Mouse (Mus musculus) neutrophil, adult 83 days (primary cell): ENCODE measurements around the gene Lysmd2. TPM values are rescaled to one million over a fixed set of nuclear protein-coding genes. Genes with fewer than 3 reads are reported as not detected.

ENCODE experiments used
- total RNA-seq, 2 experiments: library from RNA; stranded (reverse); gene quantifications; one replicate each; pipeline ENCODE4 v1.2.4; 2023

The Lysmd2 gene
- total RNA-seq, result not detected

GRCm38 (mm10) chr9:75625556-75626307 is at the start of gene Lysmd2:
TSS of gene Lysmd2 (plus strand) at chr9:75625741.

DNA sequence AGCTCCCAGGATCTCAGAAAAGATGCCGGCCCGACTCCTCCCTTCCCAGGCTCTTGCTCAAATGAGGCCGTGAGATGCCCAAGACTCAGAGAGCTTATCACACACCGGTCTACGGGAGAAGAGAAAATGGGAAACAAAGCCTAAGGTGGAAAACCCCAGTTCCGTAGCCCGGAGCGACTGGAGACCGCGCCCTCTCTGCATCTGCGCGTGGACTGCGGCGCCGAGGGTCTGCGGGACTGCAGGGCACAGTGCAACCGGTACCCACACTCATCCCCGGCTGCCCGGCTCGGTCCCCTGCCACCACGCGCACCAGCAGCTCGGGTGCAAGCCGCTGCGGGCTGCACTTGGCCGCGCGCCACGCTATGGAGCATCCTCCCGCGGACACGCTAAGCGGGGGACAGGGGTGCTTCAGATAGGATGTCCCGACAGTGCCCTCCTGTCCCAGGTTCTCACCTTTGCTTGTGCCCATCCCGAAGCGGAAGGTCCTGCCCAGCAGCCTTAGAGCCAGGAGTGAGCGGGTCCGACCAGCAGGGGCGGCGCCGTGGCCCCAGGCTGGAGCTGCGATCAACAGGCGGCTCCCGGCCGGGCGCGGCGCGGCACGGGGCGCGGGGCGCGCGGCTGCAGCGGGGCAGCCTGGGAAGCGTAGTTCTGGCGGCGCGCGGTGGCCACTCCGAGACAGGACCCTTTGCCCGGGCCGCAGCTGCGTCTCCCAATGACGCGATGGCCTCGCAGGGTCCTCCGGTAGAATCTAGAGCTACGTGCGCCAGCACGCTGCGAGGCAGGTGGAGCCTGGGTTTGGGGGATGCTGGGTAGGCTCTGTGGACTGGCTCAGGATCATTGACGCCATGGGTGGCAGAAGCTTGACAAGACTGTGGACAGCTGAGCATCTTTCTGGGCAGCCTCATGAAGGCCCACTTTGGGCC is 14.7 kb upstream of the Lysmd2 start, which contains the start of gene Tmod2:
Gene Tmod2, minus strand, starts transcription at position 755 of the 923 bp plus-strand sequence.

GRCm38 (mm10) chr9:75683426-75684191 is 58.1 kb downstream of the Lysmd2 start, which contains the start of gene Scg3:
TSS of gene Scg3 (minus strand) at chr9:75684056.

Other genes with a start within 250 kb of the Lysmd2 start
- 10 to 100 TPM; 46.0 to 49.1 TPM for gene Mapk6, start 215.7 kb upstream of the Lysmd2 start, total RNA-seq
- gene Leo1, start 184.2 kb upstream of the Lysmd2 start, total RNA-seq, result 10 to 100 TPM; 12.9 to 13.0 TPM
- gene Tmod3, start 66.1 kb upstream of the Lysmd2 start, total RNA-seq, result 10 to 100 TPM; 83.1 to 93.6 TPM
- gene Tmod2, start 14.4 kb upstream of the Lysmd2 start, total RNA-seq, result not detected
- gene Scg3, start 58.3 kb downstream of the Lysmd2 start, total RNA-seq, result not detected
- not detected for gene Bmp5, start 149.6 kb downstream of the Lysmd2 start, total RNA-seq